Mouse (Mus musculus) heart, postnatal 0 days (tissue): ENCODE data around the gene Cpvl.

Source experiments
- CTCF ChIP-seq: IDR thresholded peaks from 2 replicates; pipeline ENCODE4 v1.5.1; 2016; ENCODE audit warnings: antibody characterized with exemption, control low read depth, low read depth
- EP300 ChIP-seq: IDR thresholded peaks from 2 replicates; pipeline ENCODE4 v1.6.1; 2016; ENCODE audit warnings: antibody characterized with exemption, low read depth

- TF ChIP-seq CTCF (no peak), EP300 (no peak)
These were observed 4.1 kb upstream of the Cpvl start for GRCm38 (mm10) chr6:53982612-53983011.
